Mouse (Mus musculus) central nervous system, embryonic 11.5 days (tissue): ENCODE results near the gene Map2k1. TPM values are rescaled to one million over a fixed set of nuclear protein-coding genes. Genes with fewer than 3 reads are reported as not detected.

Experiments used
- polyA plus RNA-seq: library from polyadenylated mRNA; depleted of rRNA; stranded (reverse); fragments of >200 nt; gene quantifications from 2 replicates; pipeline ENCODE4 v1.2.3, GENCODE M21; 2012; rRNA removed

The Map2k1 gene
- polyA plus RNA-seq, result 43.4 and 49.0 TPM in 2 replicates

GRCm38 (mm10) chr9:64253021-64253904, at the start of gene Map2k1:
TSS of gene Map2k1 (minus strand) at chr9:64253631.

GRCm38 (mm10) chr9:64281105-64281780, 27.8 kb upstream of the Map2k1 start, which contains the start of gene Tipin:
TSS of gene Tipin (plus strand) at chr9:64281581.

GRCm38 (mm10) chr9:64234768-64235435, 18.5 kb downstream of the Map2k1 start, which contains the start of gene Uchl4:
TSS of gene Uchl4 (plus strand) at chr9:64235201.

GRCm38 (mm10) chr9:64178974-64179646, 74.3 kb downstream of the Map2k1 start, which contains the start of gene Snapc5:
TSS of gene Snapc5 (plus strand) at chr9:64179274.

GRCm38 (mm10) chr9:64172816-64173665, 80.4 kb downstream of the Map2k1 start, which contains the start of the genes Zwilch and Rpl4:
TSS of gene Zwilch (minus strand) at chr9:64173104.
TSS of gene Rpl4 (plus strand) at chr9:64173375.

Other genes starting within 250 kb of the Map2k1 start
- 11.9 and 15.4 TPM in 2 replicates for gene Smad6, start 231.6 kb downstream of the Map2k1 start, polyA plus RNA-seq
- 0.07 and 0.15 TPM in 2 replicates for gene Lctl, start 136.5 kb downstream of the Map2k1 start, polyA plus RNA-seq
- 84.7 and 112 TPM in 2 replicates for gene Zwilch, start 80.5 kb downstream of the Map2k1 start, polyA plus RNA-seq
- gene Rpl4, start 80.3 kb downstream of the Map2k1 start, polyA plus RNA-seq, result 1,401 and 1,688 TPM in 2 replicates
- gene Snapc5, start 74.4 kb downstream of the Map2k1 start, polyA plus RNA-seq, result 23.2 and 28.4 TPM in 2 replicates
- 0.10 TPM in 1 of 2 replicates, not detected in the other for gene Uchl4, start 18.4 kb downstream of the Map2k1 start, polyA plus RNA-seq
- 145 and 194 TPM in 2 replicates for gene Tipin, start 27.9 kb upstream of the Map2k1 start, polyA plus RNA-seq
- 17.3 and 17.7 TPM in 2 replicates for gene Dis3l, start 87.7 kb upstream of the Map2k1 start, polyA plus RNA-seq
- 3.0 and 3.2 TPM in 2 replicates for gene Megf11, start 132.0 kb upstream of the Map2k1 start, polyA plus RNA-seq